Mouse (Mus musculus) forebrain, embryonic 16.5 days (tissue): Measurements from ENCODE around the gene Zfp866. TPM values are rescaled to one million over a fixed set of nuclear protein-coding genes. Genes with fewer than 3 reads are reported as not detected.

ENCODE experiments used
- ATAC-seq: fragments of 200-750 bp; cut with Nextera tagmentation; 2 replicates; pipeline ENCODE4 v1.8.0; 2017; ENCODE audit warnings: mild to moderate bottlenecking, moderate library complexity
- H3K27ac ChIP-seq: fragments of 300-500 bp; sonication (generic); 2 replicates; pipeline ENCODE4 v1.5.1; 2014; ENCODE audit warnings: low read length, control low read depth
- H3K27me3 ChIP-seq: fragments of 300-500 bp; sonication (generic); replicated peaks from 2 replicates; pipeline ENCODE4 v1.6.1; 2014; ENCODE audit warnings: low read length; ENCODE audit not compliant: control insufficient read depth, insufficient read depth
- H3K36me3 ChIP-seq: fragments of 300-500 bp; sonication (generic); 2 replicates; pipeline ENCODE4 v1.6.1; 2014; ENCODE audit not compliant: control insufficient read depth, insufficient read depth
- H3K4me1 ChIP-seq: fragments of 300-500 bp; sonication (generic); replicated peaks from 2 replicates; pipeline ENCODE4 v1.6.1; 2014; ENCODE audit warnings: low read length; ENCODE audit not compliant: control insufficient read depth, insufficient read depth
- H3K4me2 ChIP-seq: fragments of 300-500 bp; sonication (generic); 2 replicates; pipeline ENCODE4 v1.6.1; 2014; ENCODE audit warnings: mild to moderate bottlenecking, low read length, control low read depth
- H3K4me3 ChIP-seq: fragments of 300-500 bp; sonication (generic); replicated peaks from 2 replicates; pipeline ENCODE4 v1.5.1; 2014; ENCODE audit warnings: mild to moderate bottlenecking, low read length, control low read depth
- H3K9ac ChIP-seq: fragments of 300-500 bp; sonication (generic); replicated peaks from 2 replicates; pipeline ENCODE4 v1.6.1; 2014; ENCODE audit warnings: low read depth, low read length, control low read depth
- H3K9me3 ChIP-seq: fragments of 300-500 bp; sonication (generic); 2 replicates; pipeline ENCODE4 v1.6.1; 2016; ENCODE audit warnings: low read length; ENCODE audit not compliant: control insufficient read depth
- WGBS: fragments of 180-500 bp; shearing (Covaris S2); extraction: QIAGEN DNeasy Blood & Tissue Kit; methylation state at CpG from one replicate; pipeline ENCODE4 v1.1.7; 2014; 5-methylcytosine and 5-hydroxymethylcytosine counted together
- polyA plus RNA-seq: library from polyadenylated mRNA; unstranded; fragments of >200 nt; fragmentation: Nextera tagmentation; extraction: Ambion mirVana; gene quantifications from 2 replicates; pipeline ENCODE4 v1.2.1, GENCODE M21; 2015

The Zfp866 gene
- polyA plus RNA-seq, 1 experiment from 2014 or later = 51.0 TPM

GRCm38 (mm10) chr8:69761814-69762445, 29.0 kb downstream of the Zfp866 start:
- H3K4me3 ChIP-seq = no peak overlapping the region
- no peaks in the 10 kb centered on the region for H3K27me3 ChIP-seq
- no peak overlapping the region for H3K27ac ChIP-seq
- 93% methylated on average over 4 of the region's 4 CpGs for WGBS
- ATAC-seq = no peak
- peaks cover 37% of the 10 kb centered on the region for H3K36me3 ChIP-seq
- H3K9me3 ChIP-seq = peaks cover 7% of the 10 kb centered on the region
- no peak overlapping the region for H3K9ac ChIP-seq
- no peaks in the 10 kb centered on the region for H3K4me1 ChIP-seq
- no peak overlapping the region for H3K4me2 ChIP-seq

DNA sequence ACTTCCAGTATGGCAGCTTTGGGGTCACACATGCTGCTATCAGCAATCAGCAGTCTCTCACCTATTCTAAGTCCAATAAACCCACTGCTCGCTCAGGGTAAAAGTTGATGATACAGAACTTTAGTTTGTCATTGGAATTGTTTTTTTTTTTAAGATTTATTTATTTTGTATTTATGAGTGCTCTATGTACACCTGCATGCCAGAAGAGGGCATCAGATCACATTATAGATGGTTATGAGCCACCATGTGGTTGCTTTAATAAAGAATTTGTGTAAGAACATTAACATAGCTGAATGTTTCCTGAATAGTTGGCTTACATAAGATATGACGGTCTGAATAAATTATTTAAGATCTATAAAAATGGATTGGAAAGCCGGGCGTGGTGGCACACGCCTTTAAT, 32.7 kb downstream of the Zfp866 start:
- no peak overlapping the region for H3K9ac ChIP-seq
- WGBS = 97% methylated on average over 5 of the region's 5 CpGs
- H3K27ac ChIP-seq = no peak overlapping the region
- H3K27me3 ChIP-seq = no peaks in the 10 kb centered on the region
- H3K4me2 ChIP-seq = no peak overlapping the region
- no peak for ATAC-seq
- no peaks in the 10 kb centered on the region for H3K4me1 ChIP-seq
- no peaks in the 10 kb centered on the region for H3K9me3 ChIP-seq
- no peak overlapping the region for H3K4me3 ChIP-seq
- peaks cover 11% of the 10 kb centered on the region; the same call in 1 of the 2 replicates for H3K36me3 ChIP-seq

DNA sequence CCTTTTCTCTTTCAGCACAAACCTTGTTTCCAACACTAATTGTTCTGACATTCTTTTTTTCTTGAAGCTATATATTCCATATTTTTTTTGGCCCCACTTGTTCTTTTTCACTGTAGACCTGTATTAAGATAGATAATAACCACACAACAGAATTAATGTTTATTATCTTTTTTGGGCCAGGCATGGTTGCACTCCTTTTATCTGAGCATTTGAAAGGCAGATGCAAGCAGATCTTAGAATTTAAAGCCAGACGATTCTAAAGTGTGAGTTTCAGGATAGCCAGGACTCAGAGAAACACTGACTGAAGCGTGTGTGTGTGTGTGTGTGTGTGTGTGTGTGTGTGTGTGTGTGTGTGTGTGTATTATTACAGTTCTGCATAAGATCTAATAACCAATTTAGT, 38.5 kb downstream of the Zfp866 start:
- Histone ChIP-seq H3K4me2 (no peak overlapping the region), H3K9me3 (no peaks in the 10 kb centered on the region), H3K27ac (no peak overlapping the region), H3K9ac (no peak overlapping the region), H3K4me1 (peaks cover 10% of the 10 kb centered on the region), H3K36me3 (peaks cover 8% of the 10 kb centered on the region; the same call in 1 of the 2 replicates), H3K27me3 (no peaks in the 10 kb centered on the region), H3K4me3 (no peak overlapping the region)
- no peak for ATAC-seq
- WGBS = 92% methylated on average over 2 of the region's 2 CpGs

- peak within 1 kb of the TSS; percentile 86 for H3K4me3 ChIP-seq
- H3K9ac ChIP-seq = peak within 1 kb of the TSS; percentile 97
- peak within 1 kb of the TSS; percentile 99 for H3K27ac ChIP-seq
- 3% methylated on average over 48 of the region's 48 CpGs for WGBS
- no peaks in the 10 kb centered on the region for H3K9me3 ChIP-seq
- H3K36me3 ChIP-seq = no peaks in the 10 kb centered on the region
- H3K4me2 ChIP-seq = peak within 1 kb of the TSS; percentile 67
- H3K27me3 ChIP-seq = no peaks in the 10 kb centered on the region
- peaks cover 10% of the 10 kb centered on the region for H3K4me1 ChIP-seq
- peak; percentile 98 for ATAC-seq
These were observed 41.2 kb downstream of the Zfp866 start, which contains the start of gene Zfp963 for GRCm38 (mm10) chr8:69749544-69750454. Gene Zfp963, minus strand, starts transcription at chr8:69749970.

GRCm38 (mm10) chr8:69741231-69741630, 49.7 kb downstream of the Zfp866 start:
- H3K27ac ChIP-seq = no peak overlapping the region
- no peak overlapping the region for H3K9ac ChIP-seq
- no peaks in the 10 kb centered on the region for H3K27me3 ChIP-seq
- peaks cover 14% of the 10 kb centered on the region for H3K36me3 ChIP-seq
- no peaks in the 10 kb centered on the region for H3K9me3 ChIP-seq
- ATAC-seq = no peak
- no peak overlapping the region for H3K4me3 ChIP-seq
- WGBS = 86% methylated on average over 2 of the region's 2 CpGs
- no peak overlapping the region for H3K4me2 ChIP-seq
- no peaks in the 10 kb centered on the region for H3K4me1 ChIP-seq

DNA sequence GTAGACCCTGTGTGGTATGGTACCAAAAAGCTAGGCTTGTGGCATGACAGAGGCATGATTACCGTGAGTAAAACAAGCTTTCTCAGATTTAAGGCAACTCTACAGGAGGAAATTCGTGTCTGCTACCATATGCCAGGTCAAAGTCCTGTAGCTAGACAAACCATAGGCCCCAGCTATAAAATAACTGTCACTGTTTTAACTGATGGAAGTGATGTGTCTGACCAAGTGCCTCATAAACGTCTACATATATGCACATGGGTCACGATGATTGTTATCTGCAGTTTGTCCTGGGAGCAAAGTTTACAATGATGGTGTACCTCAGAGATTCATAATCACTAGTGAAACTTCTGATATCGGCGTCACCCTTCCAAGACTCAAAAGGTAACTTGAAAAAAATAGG, 50.2 kb downstream of the Zfp866 start:
- no peaks in the 10 kb centered on the region for H3K27me3 ChIP-seq
- no peaks in the 10 kb centered on the region for H3K4me1 ChIP-seq
- H3K4me3 ChIP-seq = no peak overlapping the region
- H3K36me3 ChIP-seq = peaks cover 14% of the 10 kb centered on the region
- WGBS = 87% methylated on average over 6 of the region's 6 CpGs
- no peak overlapping the region for H3K9ac ChIP-seq
- H3K27ac ChIP-seq = no peak overlapping the region
- no peaks in the 10 kb centered on the region for H3K9me3 ChIP-seq
- ATAC-seq = no peak
- H3K4me2 ChIP-seq = no peak overlapping the region

GRCm38 (mm10) chr8:69735495-69735894, 55.5 kb downstream of the Zfp866 start:
- H3K27ac ChIP-seq = no peak overlapping the region
- no peak overlapping the region for H3K4me2 ChIP-seq
- no peak overlapping the region for H3K9ac ChIP-seq
- no peaks in the 10 kb centered on the region for H3K36me3 ChIP-seq
- no peak for ATAC-seq
- no peaks in the 10 kb centered on the region for H3K4me1 ChIP-seq
- WGBS = 61% methylated on average over 1 of the region's 1 CpGs
- H3K9me3 ChIP-seq = no peaks in the 10 kb centered on the region
- H3K4me3 ChIP-seq = no peak overlapping the region
- H3K27me3 ChIP-seq = no peaks in the 10 kb centered on the region

DNA sequence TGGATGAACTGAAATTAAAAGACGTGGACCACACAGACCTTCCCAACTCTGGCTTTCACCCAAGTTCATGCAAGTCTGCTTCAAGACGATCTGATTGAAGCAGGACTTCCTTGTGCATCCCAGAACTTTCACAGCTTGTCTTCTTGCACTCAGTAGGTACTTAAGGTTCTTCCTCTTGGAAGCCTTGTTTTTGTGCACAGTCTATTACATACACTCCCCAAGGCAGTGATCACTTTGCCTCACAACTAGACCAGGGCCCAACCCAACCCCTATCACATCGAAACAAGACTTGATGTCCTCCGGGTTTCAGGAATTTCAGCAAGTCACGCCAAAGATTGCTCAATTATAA, 73.8 kb downstream of the Zfp866 start:
- Histone ChIP-seq H3K9ac (no peak overlapping the region), H3K27me3 (no peaks in the 10 kb centered on the region), H3K4me3 (peak overlapping the region; percentile 91), H3K4me1 (peaks cover 30% of the 10 kb centered on the region), H3K9me3 (no peaks in the 10 kb centered on the region), H3K27ac (peak overlapping the region; percentile 57), H3K4me2 (peak overlapping the region; percentile 53), H3K36me3 (no peaks in the 10 kb centered on the region)
- ATAC-seq = peak; percentile 14
- 48% methylated on average over 5 of the region's 5 CpGs for WGBS

DNA sequence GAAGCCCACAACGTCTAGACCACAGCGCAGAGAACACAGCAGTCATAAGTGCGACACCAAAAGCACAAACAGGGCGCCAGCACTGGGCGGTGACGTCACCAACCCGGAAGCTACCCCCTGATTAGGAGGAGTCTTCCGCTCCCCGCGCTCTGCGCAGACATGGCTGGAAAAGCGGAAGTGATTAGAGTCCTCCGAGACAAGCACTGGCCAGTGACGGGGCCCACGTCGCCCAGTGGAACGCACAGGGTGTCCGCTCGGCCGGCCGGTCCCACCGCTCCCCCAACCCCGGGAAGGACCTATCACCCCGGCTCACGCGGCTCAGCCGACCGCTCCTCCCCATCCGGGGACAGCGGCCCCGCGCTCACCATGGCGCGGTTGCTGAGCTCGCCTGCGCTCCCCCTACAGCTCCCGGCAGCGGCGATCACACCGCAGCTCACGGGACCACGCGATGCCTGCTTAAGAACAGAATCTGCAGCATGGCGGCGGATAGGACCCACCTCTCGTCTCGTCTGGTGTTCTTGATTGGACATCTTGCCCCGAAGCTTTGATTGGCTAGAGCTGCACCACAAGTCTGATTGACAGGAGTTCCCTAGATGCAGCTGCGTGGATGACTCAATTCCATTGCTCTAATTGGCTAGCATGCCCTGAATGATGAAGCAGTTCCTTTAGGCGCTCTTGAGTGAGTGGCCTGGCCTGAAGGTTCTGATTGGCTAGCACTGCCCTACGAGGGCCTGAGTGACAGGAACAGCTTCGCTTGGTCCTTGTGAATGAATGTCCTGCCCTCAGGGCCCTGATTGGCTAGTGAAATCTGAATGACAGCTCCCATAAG, 74.4 kb downstream of the Zfp866 start:
- WGBS = 0% methylated on average over 45 of the region's 52 CpGs
- Histone ChIP-seq H3K4me3 (peak overlapping the region; percentile 91), H3K27ac (peak overlapping the region; percentile 100), H3K9ac (peak overlapping the region; percentile 99), H3K4me1 (peaks cover 30% of the 10 kb centered on the region), H3K36me3 (no peaks in the 10 kb centered on the region), H3K4me2 (peak overlapping the region; percentile 53), H3K27me3 (no peaks in the 10 kb centered on the region), H3K9me3 (no peaks in the 10 kb centered on the region)
- peak; percentile 98 for ATAC-seq
